Mouse (Mus musculus): Measurements from ENCODE around the gene Hoxc11. TPM values are rescaled to one million over a fixed set of nuclear protein-coding genes. Genes with fewer than 3 reads are reported as not detected.

Gene Hoxc11
- total RNA-seq, 2 experiments from 2014 or later: not detected

- TF ChIP-seq CTCF (IDR thresholded peaks at IDR 0.05): no peak
- Histone ChIP-seq H3K27ac (no peak overlapping the region), H3K4me3 (no peak overlapping the region)
- no peak for DNase-seq (ENCODE audit: extremely low spot score in 1 of 2, low spot score in 2 of 2)
- intact Hi-C loops (cut with DNase I): no loop called here
Measured at GRCm38 (mm10) chr15:102981379-102982288, 27.4 kb downstream of the Hoxc11 start.

DNA sequence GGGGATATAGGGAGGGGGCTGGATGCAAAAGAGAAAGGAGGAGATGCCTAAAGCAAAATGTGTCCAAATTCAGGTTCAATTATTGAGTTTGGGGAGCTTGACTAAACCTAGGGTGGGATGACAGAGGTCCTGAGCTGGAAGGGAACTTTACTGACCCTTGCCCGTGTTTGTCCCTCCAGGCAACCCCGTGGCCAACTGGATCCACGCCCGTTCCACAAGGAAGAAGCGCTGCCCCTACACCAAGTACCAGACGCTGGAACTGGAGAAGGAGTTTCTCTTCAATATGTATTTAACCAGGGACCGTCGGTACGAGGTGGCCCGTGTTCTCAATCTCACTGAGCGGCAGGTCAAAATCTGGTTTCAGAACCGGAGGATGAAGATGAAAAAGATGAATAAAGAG, 29.5 kb downstream of the Hoxc11 start:
- Histone ChIP-seq H3K27ac (no peak overlapping the region), H3K4me3 (no peak overlapping the region)
- TF ChIP-seq CTCF (IDR thresholded peaks at IDR 0.05): no peak
- intact Hi-C loops (cut with DNase I): no loop called here
- no peak for DNase-seq (ENCODE audit: extremely low spot score in 1 of 2, low spot score in 2 of 2)

- intact Hi-C loops (cut with DNase I): no loop called here
- TF ChIP-seq CTCF (IDR thresholded peaks at IDR 0.05): no peak
- H3K4me3 ChIP-seq: no peak overlapping the region
- DNase-seq (ENCODE audit: extremely low spot score in 1 of 2, low spot score in 2 of 2): no peak
- no peak overlapping the region for H3K27ac ChIP-seq
Measured at GRCm38 (mm10) chr15:102984521-102984920, 30.3 kb downstream of the Hoxc11 start.

DNA sequence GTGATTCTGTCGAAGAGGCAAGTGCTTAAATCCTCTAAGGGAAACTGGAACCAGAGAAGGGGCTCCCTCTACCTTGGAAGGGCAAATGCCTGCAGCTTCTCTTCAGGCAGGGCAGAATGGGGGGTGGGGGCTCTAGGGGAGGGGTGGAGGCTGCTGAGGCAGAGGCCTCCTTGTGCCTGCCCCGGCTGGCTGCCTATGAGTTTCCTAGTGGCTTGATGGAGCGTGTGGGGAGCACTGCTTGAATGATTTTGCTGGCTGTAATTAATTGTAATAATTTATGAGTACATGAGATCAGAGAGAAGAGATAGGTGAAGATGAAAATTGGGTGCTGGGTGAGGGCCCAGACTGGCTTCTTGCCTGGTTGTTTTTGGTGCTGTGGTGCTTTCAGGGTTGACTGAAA, 30.7 kb downstream of the Hoxc11 start:
- Histone ChIP-seq H3K27ac (no peak overlapping the region), H3K4me3 (no peak overlapping the region)
- intact Hi-C loops (cut with DNase I): loop anchor here (5.0 kb wide), 1 partner anchor 228 kb away; no protein-coding TSS in a partner anchor
- no peak for TF ChIP-seq CTCF (IDR thresholded peaks at IDR 0.05)
- no peak for DNase-seq (ENCODE audit: extremely low spot score in 1 of 2, low spot score in 2 of 2)

DNA sequence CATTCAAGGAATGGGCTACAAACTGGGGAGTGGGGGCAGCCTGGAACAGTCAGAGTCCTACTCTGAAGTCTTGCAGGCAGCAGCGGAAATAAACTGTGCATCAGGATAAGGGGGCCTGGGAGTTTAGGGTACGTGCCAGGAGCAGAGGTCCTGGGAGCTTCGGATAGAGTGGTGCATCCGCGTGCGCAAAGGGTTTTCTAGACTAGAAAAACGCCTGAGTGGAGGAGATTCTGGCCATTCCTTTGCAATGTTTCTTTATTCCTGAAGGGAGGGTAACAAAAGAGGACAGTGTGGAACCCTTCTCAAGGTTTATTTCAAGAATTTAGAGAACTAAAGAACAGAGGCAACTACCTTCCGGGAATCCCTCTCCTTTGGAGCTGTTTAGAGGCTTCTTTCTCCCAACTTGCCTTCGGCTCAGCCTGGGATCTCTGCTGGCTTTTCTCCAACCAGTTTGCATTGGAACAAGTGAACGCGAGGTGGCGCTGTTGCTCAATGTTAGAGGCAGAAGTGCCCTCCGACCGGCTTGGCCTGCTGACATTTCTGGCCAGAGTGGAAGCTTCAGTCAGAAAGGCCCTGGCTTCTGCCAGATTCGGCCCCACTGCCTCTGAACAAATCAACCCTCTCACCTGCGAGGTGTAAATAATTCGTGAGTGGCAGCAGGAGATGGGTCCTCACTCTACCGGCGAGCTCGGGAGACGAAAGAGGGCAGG, 33.1 kb downstream of the Hoxc11 start:
- TF ChIP-seq CTCF (IDR thresholded peaks at IDR 0.05): peak; percentile 90
- Histone ChIP-seq H3K27ac (no peak overlapping the region), H3K4me3 (no peak overlapping the region)
- DNase-seq (ENCODE audit: extremely low spot score in 1 of 2, low spot score in 2 of 2): peak; percentile 78 to 81
- intact Hi-C loops (cut with DNase I): loop anchor here (1.0 to 5.0 kb wide), 2 partner anchors 190 to 230 kb away; no protein-coding TSS in a partner anchor

DNA sequence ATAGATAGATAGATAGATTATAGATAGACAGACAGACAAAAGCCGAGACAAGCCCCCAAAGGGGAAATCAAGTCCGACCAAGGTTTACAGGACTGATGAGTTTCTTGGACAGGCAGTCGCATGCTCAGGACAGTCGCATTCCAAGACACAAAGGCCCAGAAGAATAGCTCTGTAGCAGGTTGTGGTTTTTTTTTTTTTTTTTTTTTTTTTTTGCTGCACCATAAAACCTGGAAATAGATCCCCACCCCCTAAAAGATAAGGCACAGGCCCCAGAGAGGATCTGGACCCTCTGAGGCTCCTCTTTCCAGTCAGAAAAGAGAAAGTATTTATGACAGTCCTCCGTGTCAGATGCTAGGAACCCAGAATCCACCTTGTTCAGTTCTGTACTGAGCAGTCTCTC, 33.9 kb downstream of the Hoxc11 start:
- no peak for DNase-seq (ENCODE audit: extremely low spot score in 1 of 2, low spot score in 2 of 2)
- intact Hi-C loops (cut with DNase I): loop anchor here (5.0 kb wide), 1 partner anchor 231 kb away; no protein-coding TSS in a partner anchor
- TF ChIP-seq CTCF (IDR thresholded peaks at IDR 0.05): no peak
- Histone ChIP-seq H3K27ac (no peak overlapping the region), H3K4me3 (no peak overlapping the region)

DNA sequence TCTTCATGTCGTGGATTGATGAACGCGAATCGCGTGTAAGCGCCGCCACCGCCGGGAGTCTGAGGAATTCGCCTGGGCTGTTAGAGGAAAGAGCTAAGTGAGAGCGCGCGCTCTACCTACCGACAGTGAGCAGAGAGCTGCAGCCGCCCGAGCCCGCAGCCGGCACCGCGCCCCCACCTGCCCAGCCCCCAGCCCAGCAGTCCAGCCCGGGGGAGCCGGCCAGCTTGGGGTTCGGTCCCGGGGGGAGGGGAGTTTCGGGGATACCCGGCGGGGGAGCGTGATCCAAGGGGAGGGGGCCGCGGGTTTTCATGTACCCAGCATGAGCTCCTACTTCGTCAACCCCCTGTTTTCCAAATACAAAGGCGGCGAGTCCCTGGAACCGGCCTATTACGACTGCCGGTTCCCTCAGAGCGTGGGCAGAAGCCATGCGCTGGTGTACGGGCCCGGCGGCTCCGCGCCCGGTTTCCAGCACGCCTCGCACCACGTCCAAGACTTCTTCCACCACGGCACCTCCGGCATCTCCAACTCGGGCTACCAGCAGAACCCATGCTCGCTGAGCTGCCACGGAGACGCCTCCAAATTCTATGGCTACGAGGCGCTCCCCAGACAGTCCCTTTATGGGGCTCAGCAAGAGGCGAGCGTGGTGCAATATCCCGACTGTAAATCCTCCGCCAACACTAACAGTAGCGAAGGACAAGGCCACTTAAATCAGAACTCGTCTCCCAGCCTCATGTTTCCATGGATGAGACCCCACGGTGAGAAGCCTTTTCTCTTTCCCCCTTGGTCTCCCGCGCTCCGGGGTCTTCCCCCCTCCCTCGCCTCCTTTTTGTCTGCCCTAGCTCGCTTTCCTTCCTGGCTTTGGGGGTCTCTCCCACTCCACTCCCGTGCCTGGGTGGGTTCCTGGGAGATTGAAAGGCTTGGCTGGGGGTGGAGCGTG, 36.5 kb downstream of the Hoxc11 start, which contains the start of gene Hoxc8:
TSS of gene Hoxc8 (plus strand) at position 147 of the 937 bp plus-strand sequence.
- H3K4me3 ChIP-seq: no peak within 1 kb of the TSS
- TF ChIP-seq CTCF (IDR thresholded peaks at IDR 0.05): no peak
- no peak for DNase-seq (ENCODE audit: extremely low spot score in 1 of 2, low spot score in 2 of 2)
- no peak within 1 kb of the TSS for H3K27ac ChIP-seq
- intact Hi-C loops (cut with DNase I): no loop called here

DNA sequence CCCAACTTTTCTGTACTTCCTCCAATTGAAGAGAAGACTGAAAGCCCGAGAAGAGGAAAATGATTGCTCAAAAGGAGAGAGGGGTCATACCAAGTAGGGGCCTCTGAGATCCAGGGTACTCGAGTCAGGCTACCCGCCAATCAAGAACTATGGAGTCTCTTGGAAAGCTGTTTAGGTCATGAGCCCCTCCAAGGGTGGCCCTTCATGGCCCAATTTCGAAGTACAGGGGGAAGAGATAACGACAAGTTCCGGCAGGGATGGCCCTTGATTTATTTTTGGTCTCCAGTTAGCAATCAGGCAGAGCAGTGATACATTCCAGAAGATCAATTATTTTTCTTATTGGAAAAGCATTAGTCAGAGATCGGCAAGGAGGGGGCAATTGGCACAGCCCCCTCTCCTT, 37.6 kb downstream of the Hoxc11 start:
- H3K4me3 ChIP-seq: no peak overlapping the region
- intact Hi-C loops (cut with DNase I): no loop called here
- no peak overlapping the region for H3K27ac ChIP-seq
- DNase-seq (ENCODE audit: extremely low spot score in 1 of 2, low spot score in 2 of 2): no peak
- TF ChIP-seq CTCF (IDR thresholded peaks at IDR 0.05): no peak

DNA sequence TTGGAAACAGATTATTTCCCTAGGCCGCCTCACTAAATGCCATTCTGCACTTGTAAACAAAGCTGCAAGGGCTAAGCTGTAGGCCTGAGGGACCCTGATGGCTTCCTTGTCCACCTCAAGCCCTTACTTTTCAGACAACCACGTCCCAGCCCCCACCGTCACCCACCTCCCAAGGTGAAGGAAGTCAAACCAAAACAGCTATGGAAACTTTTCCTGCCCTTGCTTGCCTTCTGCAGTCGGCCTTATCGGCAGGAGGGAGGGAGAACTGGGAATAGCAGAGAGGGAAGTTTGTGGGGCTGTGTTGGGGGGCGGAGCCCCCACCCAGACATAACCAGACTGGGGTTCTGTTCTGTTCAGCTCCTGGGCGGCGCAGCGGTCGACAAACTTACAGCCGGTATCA, 38.0 kb downstream of the Hoxc11 start:
- intact Hi-C loops (cut with DNase I): no loop called here
- no peak overlapping the region for H3K27ac ChIP-seq

GRCm38 (mm10) chr15:102992863-102993262, 38.6 kb downstream of the Hoxc11 start:
- no peak for DNase-seq (ENCODE audit: extremely low spot score in 1 of 2, low spot score in 2 of 2)
- TF ChIP-seq CTCF (IDR thresholded peaks at IDR 0.05): no peak
- Histone ChIP-seq H3K27ac (no peak overlapping the region), H3K4me3 (no peak overlapping the region)
- intact Hi-C loops (cut with DNase I): no loop called here

More for the DNA sequence above, 38.0 kb downstream of the Hoxc11 start:
- no peak for DNase-seq (ENCODE audit: extremely low spot score in 1 of 2, low spot score in 2 of 2)
- no peak overlapping the region for H3K4me3 ChIP-seq
- TF ChIP-seq CTCF (IDR thresholded peaks at IDR 0.05): no peak

GRCm38 (mm10) chr15:102996548-102996947, 42.3 kb downstream of the Hoxc11 start:
- no peak overlapping the region for H3K27ac ChIP-seq
- no peak for DNase-seq (ENCODE audit: extremely low spot score in 1 of 2, low spot score in 2 of 2)
- no peak overlapping the region for H3K4me3 ChIP-seq
- no peak for TF ChIP-seq CTCF (IDR thresholded peaks at IDR 0.05)
- intact Hi-C loops (cut with DNase I): no loop called here

Data from left cerebral cortex, adult 2 months (tissue).